Mouse (Mus musculus): Measurements from ENCODE around the gene Wwox. TPM values are rescaled to one million over a fixed set of nuclear protein-coding genes. Genes with fewer than 3 reads are reported as not detected.

The Wwox gene
- polyA plus RNA-seq, 1 experiment from 2014 or later = 20.2 TPM

DNA sequence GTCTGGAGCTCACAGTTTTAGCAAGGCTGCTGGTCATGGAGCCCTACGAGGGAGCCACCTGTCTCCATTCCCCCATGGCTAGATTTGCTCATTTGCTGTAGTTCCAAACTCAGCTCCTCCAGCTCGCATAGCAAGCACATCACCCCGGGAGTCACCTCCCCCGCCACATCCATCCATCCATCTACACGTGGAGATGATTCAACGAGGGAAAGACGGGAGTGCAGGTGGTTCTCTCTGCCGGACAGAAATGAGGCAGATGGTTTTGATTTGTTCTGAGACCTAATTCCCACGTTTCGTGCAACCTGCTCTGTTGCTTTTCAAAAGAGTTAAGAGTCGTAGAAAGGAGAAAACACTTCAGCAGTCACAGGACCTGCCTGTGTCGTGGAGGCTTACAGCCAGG lies 920.2 kb downstream of the Wwox start:
- H3K4me1 ChIP-seq (ENCODE audit: insufficient read depth, low read length) = peaks cover 6% of the 10 kb centered on the region
- no peak for ATAC-seq (ENCODE audit: low FRiP score, low TSS enrichment)
- peaks cover 6% of the 10 kb centered on the region for H3K9me3 ChIP-seq (ENCODE audit: low read length)
- H3K27ac ChIP-seq (ENCODE audit: low read length) = no peak overlapping the region
- no peak overlapping the region for H3K4me3 ChIP-seq (ENCODE audit: low read length)
- no peak overlapping the region for H3K9ac ChIP-seq (replicated peaks; ENCODE audit: low read length)
- H3K4me2 ChIP-seq (replicated peaks; ENCODE audit: low read depth, low read length) = no peak overlapping the region
- no peaks in the 10 kb centered on the region for H3K36me3 ChIP-seq (ENCODE audit: insufficient read depth, low read length)
- 48% methylated on average over 12 of the region's 12 CpGs for WGBS
- H3K27me3 ChIP-seq (ENCODE audit: insufficient read depth, low read length) = 0 out of 2 replicates have a peak, but pooled peaks cover 3% of the 10 kb centered on the region

DNA sequence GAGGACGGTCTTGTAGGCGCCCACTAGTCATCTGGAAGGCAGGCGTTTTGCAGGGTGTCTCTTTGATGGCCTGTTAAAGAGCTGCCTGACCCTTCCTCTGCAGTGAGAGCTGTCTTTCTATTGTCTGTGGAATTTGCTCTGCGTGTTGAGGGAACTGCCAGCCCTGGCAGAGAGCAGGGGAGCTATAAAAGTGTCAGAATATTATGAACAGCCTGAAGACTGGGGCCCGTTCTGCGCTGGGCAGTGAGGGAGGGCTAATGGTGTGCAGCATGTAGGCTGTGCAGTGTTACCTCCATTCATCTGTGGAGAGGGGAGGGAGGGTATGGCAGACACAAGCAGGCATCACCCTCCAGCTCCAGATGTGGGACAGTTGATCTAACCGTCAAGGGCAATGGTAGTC lies 923.1 kb downstream of the Wwox start:
- H3K9me3 ChIP-seq (ENCODE audit: low read length) = peaks cover 6% of the 10 kb centered on the region; the same call in 1 of the 2 replicates
- H3K27me3 ChIP-seq (ENCODE audit: insufficient read depth, low read length) = 0 out of 2 replicates have a peak, but pooled peaks cover 3% of the 10 kb centered on the region
- peaks cover 6% of the 10 kb centered on the region for H3K4me1 ChIP-seq (ENCODE audit: insufficient read depth, low read length)
- WGBS = 11% methylated on average over 7 of the region's 7 CpGs
- no peak overlapping the region for H3K9ac ChIP-seq (replicated peaks; ENCODE audit: low read length)
- H3K4me2 ChIP-seq (replicated peaks; ENCODE audit: low read depth, low read length) = no peak overlapping the region
- no peaks in the 10 kb centered on the region for H3K36me3 ChIP-seq (ENCODE audit: insufficient read depth, low read length)
- H3K27ac ChIP-seq (ENCODE audit: low read length) = no peak overlapping the region
- no peak overlapping the region for H3K4me3 ChIP-seq (ENCODE audit: low read length)
- ATAC-seq (ENCODE audit: low FRiP score, low TSS enrichment) = peak; percentile 75; the same call in 1 of the 2 replicates

DNA sequence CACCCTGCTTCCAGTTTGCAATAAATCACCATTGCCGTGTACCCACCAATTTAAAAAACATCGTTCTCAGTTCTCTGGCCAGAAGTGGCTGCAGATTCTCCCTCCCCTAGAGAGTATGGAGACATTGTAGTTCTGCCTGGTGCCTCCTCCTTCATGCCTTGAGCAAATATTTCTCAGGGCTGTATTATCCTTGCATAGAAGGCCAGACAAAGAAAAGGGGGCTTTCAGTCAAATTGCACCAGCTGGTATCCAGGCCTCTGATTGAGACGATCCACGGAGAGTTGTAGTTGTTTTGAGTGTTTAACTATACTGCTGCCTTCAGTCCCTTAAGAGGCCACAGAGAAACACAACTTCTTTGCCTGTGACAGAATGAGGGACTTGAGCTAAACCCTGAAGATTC lies 935.5 kb downstream of the Wwox start:
- no peak overlapping the region for H3K9ac ChIP-seq (replicated peaks; ENCODE audit: low read length)
- no peak for ATAC-seq (ENCODE audit: low FRiP score, low TSS enrichment)
- H3K4me2 ChIP-seq (replicated peaks; ENCODE audit: low read depth, low read length) = no peak overlapping the region
- 0 out of 2 replicates have a peak, but pooled peaks cover 4% of the 10 kb centered on the region for H3K4me1 ChIP-seq (ENCODE audit: insufficient read depth, low read length)
- no peak overlapping the region for H3K27ac ChIP-seq (ENCODE audit: low read length)
- no peaks in the 10 kb centered on the region for H3K36me3 ChIP-seq (ENCODE audit: insufficient read depth, low read length)
- WGBS = 27% methylated on average over 4 of the region's 4 CpGs
- H3K27me3 ChIP-seq (ENCODE audit: insufficient read depth, low read length) = no peaks in the 10 kb centered on the region
- H3K4me3 ChIP-seq (ENCODE audit: low read length) = no peak overlapping the region
- H3K9me3 ChIP-seq (ENCODE audit: low read length) = no peaks in the 10 kb centered on the region

GRCm38 (mm10) chr8:115375361-115376047 lies 936.0 kb downstream of the Wwox start:
- ATAC-seq (ENCODE audit: low FRiP score, low TSS enrichment) = no peak
- no peak overlapping the region for H3K4me2 ChIP-seq (replicated peaks; ENCODE audit: low read depth, low read length)
- H3K9me3 ChIP-seq (ENCODE audit: low read length) = no peaks in the 10 kb centered on the region
- 0 out of 2 replicates have a peak, but pooled peaks cover 4% of the 10 kb centered on the region for H3K4me1 ChIP-seq (ENCODE audit: insufficient read depth, low read length)
- no peaks in the 10 kb centered on the region for H3K27me3 ChIP-seq (ENCODE audit: insufficient read depth, low read length)
- H3K27ac ChIP-seq (ENCODE audit: low read length) = no peak overlapping the region
- WGBS = 65% methylated on average over 8 of the region's 8 CpGs
- no peak overlapping the region for H3K9ac ChIP-seq (replicated peaks; ENCODE audit: low read length)
- H3K36me3 ChIP-seq (ENCODE audit: insufficient read depth, low read length) = no peaks in the 10 kb centered on the region
- no peak overlapping the region for H3K4me3 ChIP-seq (ENCODE audit: low read length)

DNA sequence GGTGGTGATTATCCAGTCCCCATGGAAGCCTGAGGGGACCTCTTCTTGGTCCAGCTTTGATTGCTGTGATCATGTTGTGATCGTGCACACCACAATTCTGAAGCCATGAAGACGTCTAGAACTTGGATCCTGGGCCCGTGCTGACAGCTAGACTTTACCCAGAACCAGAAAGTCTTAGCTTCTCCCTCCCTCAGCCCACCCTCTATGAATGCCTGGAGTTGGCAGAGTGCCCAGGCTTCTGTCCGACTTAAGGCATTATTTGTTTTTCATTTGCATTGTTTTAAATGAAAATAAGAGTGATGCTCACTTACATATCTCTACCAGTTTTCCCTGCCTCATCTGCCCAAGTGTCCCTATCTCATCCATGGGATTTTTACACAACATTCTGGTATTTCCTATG lies 937.9 kb downstream of the Wwox start:
- no peak for ATAC-seq (ENCODE audit: low FRiP score, low TSS enrichment)
- WGBS = 47% methylated on average over 4 of the region's 4 CpGs
- Histone ChIP-seq H3K36me3 (ENCODE audit: insufficient read depth, low read length) (no peaks in the 10 kb centered on the region), H3K4me3 (ENCODE audit: low read length) (no peak overlapping the region), H3K27me3 (ENCODE audit: insufficient read depth, low read length) (no peaks in the 10 kb centered on the region), H3K9ac (replicated peaks; ENCODE audit: low read length) (no peak overlapping the region), H3K27ac (ENCODE audit: low read length) (no peak overlapping the region), H3K4me1 (ENCODE audit: insufficient read depth, low read length) (0 out of 2 replicates have a peak, but pooled peaks cover 4% of the 10 kb centered on the region), H3K9me3 (ENCODE audit: low read length) (no peaks in the 10 kb centered on the region), H3K4me2 (replicated peaks; ENCODE audit: low read depth, low read length) (no peak overlapping the region)

DNA sequence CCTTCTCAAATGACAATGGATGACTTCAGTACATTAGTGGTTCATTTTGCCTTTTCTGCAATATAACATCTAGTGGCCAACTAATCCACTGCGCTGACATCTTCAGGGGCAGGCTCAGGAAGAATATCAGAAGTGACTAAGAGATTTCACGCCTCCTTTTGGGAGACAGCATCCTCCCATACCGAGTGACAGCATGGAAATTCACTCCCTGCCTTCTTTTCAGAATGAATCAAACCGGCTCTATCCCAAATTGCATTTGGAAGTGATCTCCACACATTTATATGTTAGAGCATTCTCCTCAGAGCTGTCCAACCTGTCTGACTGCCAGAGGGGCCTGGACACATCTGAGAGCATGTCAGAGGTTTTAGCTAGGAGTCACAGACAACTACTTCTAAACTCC lies 940.6 kb downstream of the Wwox start:
- no peaks in the 10 kb centered on the region for H3K9me3 ChIP-seq (ENCODE audit: low read length)
- no peak overlapping the region for H3K4me3 ChIP-seq (ENCODE audit: low read length)
- no peak overlapping the region for H3K4me2 ChIP-seq (replicated peaks; ENCODE audit: low read depth, low read length)
- no peaks in the 10 kb centered on the region for H3K36me3 ChIP-seq (ENCODE audit: insufficient read depth, low read length)
- WGBS = 80% methylated on average over 4 of the region's 4 CpGs
- no peak overlapping the region for H3K27ac ChIP-seq (ENCODE audit: low read length)
- no peaks in the 10 kb centered on the region for H3K27me3 ChIP-seq (ENCODE audit: insufficient read depth, low read length)
- no peak overlapping the region for H3K9ac ChIP-seq (replicated peaks; ENCODE audit: low read length)
- no peak for ATAC-seq (ENCODE audit: low FRiP score, low TSS enrichment)
- H3K4me1 ChIP-seq (ENCODE audit: insufficient read depth, low read length) = 0 out of 2 replicates have a peak, but pooled peaks cover 4% of the 10 kb centered on the region

- Histone ChIP-seq H3K4me1 (ENCODE audit: insufficient read depth, low read length) (no peaks in the 10 kb centered on the region), H3K4me3 (ENCODE audit: low read length) (no peak overlapping the region), H3K27me3 (ENCODE audit: insufficient read depth, low read length) (no peaks in the 10 kb centered on the region), H3K36me3 (ENCODE audit: insufficient read depth, low read length) (no peaks in the 10 kb centered on the region), H3K9me3 (ENCODE audit: low read length) (no peaks in the 10 kb centered on the region), H3K9ac (replicated peaks; ENCODE audit: low read length) (no peak overlapping the region), H3K4me2 (replicated peaks; ENCODE audit: low read depth, low read length) (no peak overlapping the region), H3K27ac (ENCODE audit: low read length) (no peak overlapping the region)
- WGBS = 81% methylated on average over 5 of the region's 5 CpGs
- no peak for ATAC-seq (ENCODE audit: low FRiP score, low TSS enrichment)
Observed at GRCm38 (mm10) chr8:115390921-115391504, 951.6 kb downstream of the Wwox start.

DNA sequence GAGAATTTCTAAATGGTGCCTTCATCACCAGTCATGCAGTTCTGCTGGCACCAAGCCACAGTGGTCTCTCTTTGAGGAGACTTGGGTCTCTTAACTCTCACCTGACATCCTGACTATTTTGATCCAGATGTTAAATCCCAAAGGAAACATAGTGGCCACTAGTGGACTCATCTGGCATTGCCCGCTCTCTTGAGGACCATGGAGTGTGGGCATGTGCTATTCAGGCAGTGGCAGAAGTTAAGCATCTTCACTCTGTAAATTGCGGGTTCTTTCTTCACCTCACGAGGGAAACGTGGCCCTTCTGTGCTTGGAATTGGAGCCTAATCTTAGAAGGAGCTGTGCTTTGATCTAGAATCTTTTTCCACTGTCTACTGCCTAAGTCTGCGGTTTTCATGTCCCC lies 956.4 kb downstream of the Wwox start:
- Histone ChIP-seq H3K9ac (replicated peaks; ENCODE audit: low read length) (no peak overlapping the region), H3K9me3 (ENCODE audit: low read length) (no peaks in the 10 kb centered on the region), H3K4me3 (ENCODE audit: low read length) (no peak overlapping the region), H3K27me3 (ENCODE audit: insufficient read depth, low read length) (no peaks in the 10 kb centered on the region), H3K36me3 (ENCODE audit: insufficient read depth, low read length) (no peaks in the 10 kb centered on the region), H3K4me2 (replicated peaks; ENCODE audit: low read depth, low read length) (no peak overlapping the region), H3K4me1 (ENCODE audit: insufficient read depth, low read length) (no peaks in the 10 kb centered on the region), H3K27ac (ENCODE audit: low read length) (no peak overlapping the region)
- ATAC-seq (ENCODE audit: low FRiP score, low TSS enrichment) = no peak
- 80% methylated on average over 5 of the region's 5 CpGs for WGBS

GRCm38 (mm10) chr8:115397981-115398380 lies 958.5 kb downstream of the Wwox start:
- H3K9me3 ChIP-seq (ENCODE audit: low read length) = no peaks in the 10 kb centered on the region
- H3K9ac ChIP-seq (replicated peaks; ENCODE audit: low read length) = no peak overlapping the region
- H3K27me3 ChIP-seq (ENCODE audit: insufficient read depth, low read length) = no peaks in the 10 kb centered on the region
- H3K4me2 ChIP-seq (replicated peaks; ENCODE audit: low read depth, low read length) = no peak overlapping the region
- ATAC-seq (ENCODE audit: low FRiP score, low TSS enrichment) = no peak
- H3K36me3 ChIP-seq (ENCODE audit: insufficient read depth, low read length) = no peaks in the 10 kb centered on the region
- no peak overlapping the region for H3K4me3 ChIP-seq (ENCODE audit: low read length)
- H3K4me1 ChIP-seq (ENCODE audit: insufficient read depth, low read length) = no peaks in the 10 kb centered on the region
- H3K27ac ChIP-seq (ENCODE audit: low read length) = no peak overlapping the region
- 88% methylated on average over 3 of the region's 3 CpGs for WGBS

GRCm38 (mm10) chr8:115400013-115400720 lies 960.7 kb downstream of the Wwox start:
- H3K9me3 ChIP-seq (ENCODE audit: low read length) = no peaks in the 10 kb centered on the region
- H3K9ac ChIP-seq (replicated peaks; ENCODE audit: low read length) = no peak overlapping the region
- H3K27ac ChIP-seq (ENCODE audit: low read length) = no peak overlapping the region
- no peak overlapping the region for H3K4me3 ChIP-seq (ENCODE audit: low read length)
- WGBS = 52% methylated on average over 15 of the region's 15 CpGs
- H3K4me1 ChIP-seq (ENCODE audit: insufficient read depth, low read length) = no peaks in the 10 kb centered on the region
- no peak for ATAC-seq (ENCODE audit: low FRiP score, low TSS enrichment)
- H3K27me3 ChIP-seq (ENCODE audit: insufficient read depth, low read length) = no peaks in the 10 kb centered on the region
- no peak overlapping the region for H3K4me2 ChIP-seq (replicated peaks; ENCODE audit: low read depth, low read length)
- H3K36me3 ChIP-seq (ENCODE audit: insufficient read depth, low read length) = no peaks in the 10 kb centered on the region

Data from kidney, embryonic 16.5 days (tissue).